Mouse (Mus musculus): ENCODE measurements around the gene Idh3b.

The Idh3b gene

GRCm38 (mm10) chr2:130283854-130284654, at the start of gene Idh3b:
Idh3b (minus strand) TSS chr2:130284547.
- peak; percentile 79 for DNase-seq

- no peak for DNase-seq
These were observed 45.2 kb upstream of the Idh3b start for GRCm38 (mm10) chr2:130329502-130329901.

GRCm38 (mm10) chr2:130327057-130327456, 42.7 kb upstream of the Idh3b start:
- no peak for DNase-seq

GRCm38 (mm10) chr2:130303014-130303413, 18.7 kb upstream of the Idh3b start:
- no peak for DNase-seq

- no peak for DNase-seq
These were observed 13.2 kb upstream of the Idh3b start for GRCm38 (mm10) chr2:130297580-130297979.

GRCm38 (mm10) chr2:130296134-130296745, 11.9 kb upstream of the Idh3b start:
- DNase-seq, result no peak

GRCm38 (mm10) chr2:130295331-130296133, 11.2 kb upstream of the Idh3b start:
- DNase-seq, result peak; percentile 31

- no peak for DNase-seq
These were observed 10.6 kb upstream of the Idh3b start, which contains the start of gene Ebf4 for GRCm38 (mm10) chr2:130294936-130295277. Ebf4 (plus strand) TSS chr2:130295169.

- DNase-seq, result no peak
These were observed 10.0 kb upstream of the Idh3b start for GRCm38 (mm10) chr2:130294218-130294935.

GRCm38 (mm10) chr2:130293486-130293885, 9.1 kb upstream of the Idh3b start:
- DNase-seq, result no peak

GRCm38 (mm10) chr2:130293009-130293408, 8.7 kb upstream of the Idh3b start:
- no peak for DNase-seq

GRCm38 (mm10) chr2:130291434-130291833, 7.1 kb upstream of the Idh3b start:
- peak; percentile 52 for DNase-seq

- DNase-seq, result no peak
These were observed 4.7 kb upstream of the Idh3b start for GRCm38 (mm10) chr2:130289086-130289485.

- DNase-seq, result no peak
These were observed 3.5 kb downstream of the Idh3b start for GRCm38 (mm10) chr2:130280818-130281217.

- DNase-seq, result no peak
These were observed 4.1 kb downstream of the Idh3b start for GRCm38 (mm10) chr2:130280224-130280623.

- DNase-seq, result no peak
These were observed 4.7 kb downstream of the Idh3b start for GRCm38 (mm10) chr2:130279600-130280091.

- peak; percentile 62 for DNase-seq
These were observed 8.7 kb downstream of the Idh3b start for GRCm38 (mm10) chr2:130275649-130276048.

GRCm38 (mm10) chr2:130274862-130275261, 9.5 kb downstream of the Idh3b start:
- no peak for DNase-seq

- DNase-seq, result peak; percentile 100
These were observed 10.0 kb downstream of the Idh3b start, which contains the start of gene Nop56 for GRCm38 (mm10) chr2:130274149-130274861. Nop56 (plus strand) TSS chr2:130274430.

GRCm38 (mm10) chr2:130273732-130274131, 10.6 kb downstream of the Idh3b start:
- no peak for DNase-seq

- DNase-seq, result no peak
These were observed 16.3 kb downstream of the Idh3b start for GRCm38 (mm10) chr2:130268074-130268473.

GRCm38 (mm10) chr2:130265520-130265919, 18.8 kb downstream of the Idh3b start:
- DNase-seq, result no peak
